Mouse (Mus musculus) kidney, embryonic 16.5 days (tissue): ENCODE results near the gene Gnb3. TPM values are rescaled to one million over a fixed set of nuclear protein-coding genes. Genes with fewer than 3 reads are reported as not detected.

Source experiments
- ATAC-seq: fragments of 200-750 bp; cut with Nextera tagmentation; 2 replicates; pipeline ENCODE4 v1.8.0; 2017; ENCODE audit warnings: moderate TSS enrichment; ENCODE audit not compliant: low FRiP score, low TSS enrichment
- H3K27ac ChIP-seq: fragments of 300-500 bp; sonication (generic); 2 replicates; pipeline ENCODE4 v1.5.1; 2014; ENCODE audit warnings: low read length
- H3K27me3 ChIP-seq: fragments of 300-500 bp; sonication (generic); 2 replicates; pipeline ENCODE4 v1.6.1; 2014; ENCODE audit warnings: low read length, control low read depth, mixed read lengths; ENCODE audit not compliant: insufficient read depth
- H3K36me3 ChIP-seq: fragments of 300-500 bp; sonication (generic); 2 replicates; pipeline ENCODE4 v1.6.1; 2014; ENCODE audit warnings: low read length, control low read depth, mixed read lengths; ENCODE audit not compliant: insufficient read depth
- H3K4me1 ChIP-seq: fragments of 300-500 bp; sonication (generic); 2 replicates; pipeline ENCODE4 v1.6.1; 2014; ENCODE audit warnings: low read length, control low read depth, mixed read lengths; ENCODE audit not compliant: insufficient read depth
- H3K4me2 ChIP-seq: fragments of 300-500 bp; sonication (generic); replicated peaks from 2 replicates; pipeline ENCODE4 v1.6.1; 2014; ENCODE audit warnings: low read depth, low read length
- H3K4me3 ChIP-seq: fragments of 300-500 bp; sonication (generic); 2 replicates; pipeline ENCODE4 v1.5.1; 2014; ENCODE audit warnings: mild to moderate bottlenecking, low read length
- H3K9ac ChIP-seq: fragments of 300-500 bp; sonication (generic); replicated peaks from 2 replicates; pipeline ENCODE4 v1.6.1; 2014; ENCODE audit warnings: low read length
- H3K9me3 ChIP-seq: fragments of 300-500 bp; sonication (generic); 2 replicates; pipeline ENCODE4 v1.6.1; 2016; ENCODE audit warnings: low read length, control low read depth
- WGBS: fragments of 180-500 bp; shearing (Covaris S2); extraction: QIAGEN DNeasy Blood & Tissue Kit; methylation state at CpG from one replicate; pipeline ENCODE4 v1.1.7; 2014; 5-methylcytosine and 5-hydroxymethylcytosine counted together
- polyA plus RNA-seq: library from polyadenylated mRNA; unstranded; fragments of >200 nt; fragmentation: Nextera tagmentation; extraction: Ambion mirVana; gene quantifications from 2 replicates; pipeline ENCODE4 v1.2.1, GENCODE M21; 2015

Gnb3 gene
- polyA plus RNA-seq, 1 experiment from 2014 or later = 1.8 TPM

- WGBS = 85% methylated on average over 8 of the region's 8 CpGs
These were observed 22.1 kb downstream of the Gnb3 start for GRCm38 (mm10) chr6:124817971-124818370.

GRCm38 (mm10) chr6:124817563-124817962 lies 22.5 kb downstream of the Gnb3 start:
- Histone ChIP-seq H3K4me1 (peaks cover 18% of the 10 kb centered on the region), H3K9me3 (no peaks in the 10 kb centered on the region), H3K27me3 (no peaks in the 10 kb centered on the region), H3K9ac (no peak overlapping the region), H3K27ac (no peak overlapping the region), H3K4me3 (no peak overlapping the region), H3K36me3 (peaks cover 67% of the 10 kb centered on the region), H3K4me2 (no peak overlapping the region)
- 93% methylated on average over 8 of the region's 8 CpGs for WGBS
- no peak for ATAC-seq

More at GRCm38 (mm10) chr6:124817971-124818370, 22.1 kb downstream of the Gnb3 start:
- no peaks in the 10 kb centered on the region for H3K27me3 ChIP-seq
- ATAC-seq = no peak
- no peak overlapping the region for H3K27ac ChIP-seq
- peaks cover 71% of the 10 kb centered on the region for H3K36me3 ChIP-seq
- H3K9ac ChIP-seq = no peak overlapping the region
- H3K4me3 ChIP-seq = no peak overlapping the region
- no peaks in the 10 kb centered on the region for H3K9me3 ChIP-seq
- peaks cover 14% of the 10 kb centered on the region for H3K4me1 ChIP-seq
- H3K4me2 ChIP-seq = no peak overlapping the region

- Histone ChIP-seq H3K36me3 (peaks cover 65% of the 10 kb centered on the region), H3K27me3 (no peaks in the 10 kb centered on the region), H3K27ac (no peak overlapping the region), H3K9ac (no peak overlapping the region), H3K4me2 (no peak overlapping the region), H3K4me3 (no peak overlapping the region), H3K4me1 (peaks cover 22% of the 10 kb centered on the region), H3K9me3 (no peaks in the 10 kb centered on the region)
- no peak for ATAC-seq
- 93% methylated on average over 11 of the region's 11 CpGs for WGBS
These were observed 22.9 kb downstream of the Gnb3 start for GRCm38 (mm10) chr6:124817125-124817524.

- H3K27ac ChIP-seq = no peak overlapping the region
- peaks cover 65% of the 10 kb centered on the region for H3K36me3 ChIP-seq
- no peaks in the 10 kb centered on the region for H3K9me3 ChIP-seq
- H3K4me2 ChIP-seq = no peak overlapping the region
- H3K4me1 ChIP-seq = peaks cover 27% of the 10 kb centered on the region
- ATAC-seq = no peak
- H3K9ac ChIP-seq = no peak overlapping the region
- H3K27me3 ChIP-seq = no peaks in the 10 kb centered on the region
- WGBS = 85% methylated on average over 4 of the region's 4 CpGs
- no peak overlapping the region for H3K4me3 ChIP-seq
These were observed 23.5 kb downstream of the Gnb3 start for GRCm38 (mm10) chr6:124816611-124817010.

- no peak overlapping the region for H3K9ac ChIP-seq
- H3K9me3 ChIP-seq = no peaks in the 10 kb centered on the region
- peaks cover 53% of the 10 kb centered on the region for H3K36me3 ChIP-seq
- no peak overlapping the region for H3K4me3 ChIP-seq
- H3K27ac ChIP-seq = peak overlapping the region; percentile 30; the same call in 1 of the 2 replicates
- peak overlapping the region; percentile 90 for H3K4me2 ChIP-seq
- peak; percentile 6; the same call in 1 of the 2 replicates for ATAC-seq
- H3K4me1 ChIP-seq = peaks cover 31% of the 10 kb centered on the region
- WGBS = 56% methylated on average over 9 of the region's 9 CpGs
- H3K27me3 ChIP-seq = no peaks in the 10 kb centered on the region
These were observed 25.0 kb downstream of the Gnb3 start for GRCm38 (mm10) chr6:124814858-124815774.

- ATAC-seq = peak; percentile 68
- Histone ChIP-seq H3K4me2 (peak overlapping the region; percentile 90), H3K4me1 (peaks cover 38% of the 10 kb centered on the region), H3K36me3 (peaks cover 47% of the 10 kb centered on the region), H3K27ac (peak overlapping the region; percentile 93), H3K27me3 (no peaks in the 10 kb centered on the region), H3K9ac (peak overlapping the region; percentile 33; the same call in 1 of the 2 replicates), H3K9me3 (no peaks in the 10 kb centered on the region), H3K4me3 (peak overlapping the region; percentile 84)
- WGBS = 17% methylated on average over 8 of the region's 8 CpGs
These were observed 25.6 kb downstream of the Gnb3 start for GRCm38 (mm10) chr6:124814448-124814847.

GRCm38 (mm10) chr6:124813933-124814332 lies 26.1 kb downstream of the Gnb3 start, which contains the start of gene Tpi1:
TSS of gene Tpi1 (minus strand) at chr6:124814296.
- H3K36me3 ChIP-seq = peaks cover 42% of the 10 kb centered on the region
- peak within 1 kb of the TSS; percentile 91 for H3K9ac ChIP-seq
- WGBS = 0% methylated on average over 22 of the region's 22 CpGs

GRCm38 (mm10) chr6:124813496-124813895 lies 26.6 kb downstream of the Gnb3 start:
- H3K4me2 ChIP-seq = peak overlapping the region; percentile 90
- H3K9ac ChIP-seq = peak overlapping the region; percentile 91
- under 1% methylated on average over 18 of the region's 18 CpGs for WGBS
- peaks cover 38% of the 10 kb centered on the region for H3K36me3 ChIP-seq
- ATAC-seq = peak; percentile 43
- H3K27me3 ChIP-seq = no peaks in the 10 kb centered on the region
- H3K4me3 ChIP-seq = peak overlapping the region; percentile 84
- peak overlapping the region; percentile 93 for H3K27ac ChIP-seq
- no peaks in the 10 kb centered on the region for H3K9me3 ChIP-seq
- peaks cover 38% of the 10 kb centered on the region for H3K4me1 ChIP-seq

More at GRCm38 (mm10) chr6:124813933-124814332, 26.1 kb downstream of the Gnb3 start, which contains the start of gene Tpi1:
- peaks cover 38% of the 10 kb centered on the region for H3K4me1 ChIP-seq
- peak within 1 kb of the TSS; percentile 90 for H3K4me2 ChIP-seq
- H3K4me3 ChIP-seq = peak within 1 kb of the TSS; percentile 84
- peak within 1 kb of the TSS; percentile 93 for H3K27ac ChIP-seq
- no peaks in the 10 kb centered on the region for H3K27me3 ChIP-seq
- no peaks in the 10 kb centered on the region for H3K9me3 ChIP-seq
- peak; percentile 88 for ATAC-seq

- no peaks in the 10 kb centered on the region for H3K9me3 ChIP-seq
- H3K9ac ChIP-seq = peak overlapping the region; percentile 91
- H3K27me3 ChIP-seq = no peaks in the 10 kb centered on the region
- 18% methylated on average over 9 of the region's 9 CpGs for WGBS
- H3K4me1 ChIP-seq = peaks cover 42% of the 10 kb centered on the region
- peaks cover 31% of the 10 kb centered on the region for H3K36me3 ChIP-seq
- ATAC-seq = no peak
- peak overlapping the region; percentile 93 for H3K27ac ChIP-seq
- peak overlapping the region; percentile 84 for H3K4me3 ChIP-seq
- peak overlapping the region; percentile 90 for H3K4me2 ChIP-seq
These were observed 27.2 kb downstream of the Gnb3 start for GRCm38 (mm10) chr6:124812848-124813247.
